Mouse (Mus musculus) ES-E14 (cell line): Measurements from ENCODE around the gene Cnot3.

Experiments
- CHD2 ChIP-seq: IDR thresholded peaks from 2 replicates; pipeline ENCODE4 v1.6.1; 2014; ENCODE audit warnings: mild to moderate bottlenecking, low read depth, low read length, inconsistent platforms
- HCFC1 ChIP-seq: IDR thresholded peaks from 2 replicates; pipeline ENCODE4 v1.6.1; 2012; ENCODE audit warnings: low read length, inconsistent platforms, borderline replicate concordance; ENCODE audit not compliant: insufficient read depth
- ZNF384 ChIP-seq: IDR thresholded peaks from 2 replicates; pipeline ENCODE4 v1.6.1; 2012; ENCODE audit warnings: low read depth, low read length, inconsistent platforms

DNA sequence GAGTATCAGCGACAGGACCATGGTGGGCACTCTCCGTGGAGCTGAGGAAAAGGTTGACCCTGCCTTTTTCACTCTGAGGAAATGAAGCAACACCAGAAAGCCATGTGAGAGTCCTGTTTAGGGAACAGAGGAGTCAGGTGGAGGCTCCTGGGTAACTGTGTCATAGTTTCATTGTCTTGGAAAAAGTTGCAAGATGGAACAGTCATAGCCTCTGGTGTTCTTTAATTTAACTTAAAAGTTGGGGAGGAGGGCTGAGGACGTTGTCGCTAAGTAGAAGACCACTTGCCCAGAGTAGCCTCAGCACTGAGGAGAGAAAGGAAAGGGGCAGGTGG lies 29.0 kb upstream of the Cnot3 start, which contains the start of gene Oscar:
- TF ChIP-seq CHD2 (no peak), ZNF384 (no peak), HCFC1 (no peak)
